Mouse (Mus musculus) frontal cortex, postnatal 14 days (tissue): ENCODE measurements around the gene Wdr78.

ENCODE experiments used
- DNase-seq, 2 experiments: peaks; one replicate each; pipeline ENCODE4 v3.0.0; 2022; ENCODE audit warnings: low spot score in 2 of 2

Gene Wdr78

DNA sequence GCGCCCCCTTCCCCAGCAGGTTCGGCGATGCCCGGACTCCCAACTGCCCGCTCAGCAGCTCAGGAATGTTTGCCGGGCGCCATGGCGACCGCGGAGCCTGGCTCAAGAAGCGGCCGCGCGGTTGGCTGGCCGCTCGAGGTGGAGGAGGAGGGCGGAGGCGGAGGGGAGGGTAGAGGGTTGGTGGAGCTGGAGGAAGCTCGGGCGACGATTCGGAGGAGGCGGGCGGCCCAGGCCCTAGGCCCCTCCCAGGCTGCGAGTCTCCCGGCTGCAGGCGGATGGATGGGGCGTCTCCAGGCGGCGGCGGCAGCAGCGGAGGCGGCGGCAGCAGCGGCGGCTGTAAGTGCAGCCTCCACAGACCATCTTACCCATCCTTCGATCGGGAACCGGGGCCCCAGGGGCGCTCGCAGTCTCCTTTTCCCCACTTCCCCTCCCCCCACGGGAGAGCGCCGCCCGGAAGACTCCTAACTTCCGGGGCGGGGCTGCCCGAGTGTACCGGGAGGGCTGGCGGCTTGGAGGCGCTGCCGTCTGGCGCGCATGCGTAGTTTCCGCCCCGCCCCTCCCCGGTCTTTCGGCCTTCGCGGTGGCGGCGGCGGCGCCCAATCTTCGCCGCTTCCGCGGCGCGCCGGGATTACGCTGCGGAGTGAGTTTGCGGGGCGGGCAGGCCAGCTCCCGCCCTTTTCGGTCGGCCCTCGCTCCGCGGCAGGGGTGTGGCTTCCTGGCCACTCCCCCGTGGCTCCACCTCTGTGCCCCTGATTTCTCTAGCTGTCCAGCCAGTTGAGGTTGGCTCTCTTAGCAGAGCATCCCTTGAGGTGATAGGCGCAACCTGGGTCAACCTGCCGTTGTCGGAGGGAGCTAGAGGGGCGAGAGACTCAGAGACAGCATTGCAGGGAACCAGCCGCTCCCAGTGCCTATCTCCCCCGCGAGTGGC, at the start of gene Wdr78, which contains the start of gene Mier1:
Gene Wdr78, minus strand, starts transcription at position 372 of the 928 bp plus-strand sequence.
Gene Mier1, plus strand, starts transcription at position 207 of the 928 bp plus-strand sequence.
- peak; percentile 89 to 90 for DNase-seq

DNA sequence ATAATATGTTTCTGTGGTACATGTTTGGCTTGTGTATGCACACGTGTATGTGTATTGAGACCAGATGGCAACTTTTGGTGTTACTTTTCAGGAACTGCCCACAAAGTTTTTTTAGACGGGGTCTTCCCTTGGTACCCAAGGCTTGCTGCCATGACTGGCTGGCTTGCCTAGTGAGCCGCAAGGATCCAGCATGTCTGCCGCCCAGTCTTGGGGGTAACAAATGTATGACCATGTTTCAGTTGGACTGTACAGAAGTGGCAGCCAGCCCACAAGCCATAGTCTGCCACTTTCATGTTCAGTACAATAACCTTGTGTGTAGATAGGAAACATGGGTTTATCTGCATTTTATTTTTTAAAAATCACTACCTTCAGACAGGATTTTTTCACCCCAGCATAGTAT, 44.4 kb upstream of the Wdr78 start:
- DNase-seq, result no peak

DNA sequence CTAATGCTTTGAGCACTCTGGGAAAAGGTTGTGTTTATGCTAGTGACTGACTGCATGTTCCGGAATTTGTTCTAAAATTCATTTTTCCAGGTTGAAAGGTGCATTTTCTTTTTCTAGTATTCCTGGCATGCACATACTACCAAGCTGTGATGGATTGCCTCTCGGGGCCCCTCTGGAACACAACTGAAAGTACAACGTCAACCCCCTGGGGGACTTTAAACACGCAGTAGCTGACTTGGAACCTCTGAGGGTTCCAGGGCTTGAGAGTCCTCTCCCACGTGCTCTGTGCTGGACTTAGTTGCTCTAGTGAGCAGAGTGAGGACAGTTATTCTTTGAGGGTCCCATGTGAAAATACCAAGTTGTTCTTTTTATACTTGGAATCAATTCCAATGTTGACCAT, 37.6 kb upstream of the Wdr78 start:
- no peak for DNase-seq

DNA sequence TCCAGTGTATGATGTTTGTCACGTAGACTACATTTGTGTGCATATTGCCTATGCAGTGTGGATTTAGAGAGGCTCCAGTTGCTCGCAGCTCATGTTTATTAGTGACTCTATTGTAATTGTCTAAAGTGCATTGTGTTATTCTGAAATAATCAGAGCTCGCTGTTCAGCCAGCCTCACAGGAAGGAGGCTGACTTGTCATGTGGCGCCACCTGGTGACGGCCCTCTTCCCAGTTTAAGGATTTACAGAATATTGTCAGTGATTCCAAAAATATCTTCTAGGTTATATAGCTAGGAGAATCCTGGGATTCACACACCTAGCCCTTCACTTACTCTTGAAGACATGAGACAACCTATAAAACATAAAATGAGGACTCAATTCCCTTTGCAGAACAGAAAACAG, 32.0 kb upstream of the Wdr78 start:
- peak; percentile 43 to 71 for DNase-seq

DNA sequence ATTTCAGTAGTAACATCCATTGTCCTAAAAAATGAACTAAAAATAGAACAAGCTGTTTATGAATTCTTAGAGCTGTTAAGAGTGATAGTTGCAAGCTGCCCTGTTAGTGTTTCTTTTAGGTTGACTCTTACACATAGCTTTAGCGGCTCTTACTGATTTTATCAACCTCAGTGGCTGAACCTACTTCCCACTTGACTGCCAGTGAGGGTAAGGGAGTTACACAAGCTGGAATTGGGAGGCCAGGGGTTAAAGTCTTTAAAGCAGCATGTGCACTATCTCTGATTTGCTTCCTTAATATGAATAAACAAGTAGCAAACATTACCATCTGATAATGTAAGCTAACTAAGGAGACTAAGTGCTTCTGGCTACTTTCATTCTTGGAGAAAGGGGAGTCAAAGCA, 22.6 kb upstream of the Wdr78 start:
- no peak for DNase-seq

DNA sequence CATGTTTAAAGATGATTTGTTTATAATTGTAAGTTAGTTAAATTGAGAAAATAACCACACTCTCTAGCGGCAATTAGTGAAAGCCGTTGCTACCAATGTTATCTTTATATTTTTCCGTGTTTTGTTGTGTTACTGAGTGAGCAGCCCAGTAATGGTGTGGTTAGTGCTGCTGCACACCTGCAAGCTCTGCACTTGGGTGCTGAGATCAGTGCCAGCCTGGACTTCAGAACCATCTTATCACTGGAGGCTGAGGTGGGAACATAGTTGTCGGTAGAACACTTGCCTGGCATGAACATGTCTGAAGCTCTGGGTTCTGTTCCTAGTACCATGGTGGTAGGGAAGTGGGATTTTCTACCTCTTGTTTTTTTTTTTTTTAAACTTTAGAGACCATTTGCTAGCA, 12.2 kb upstream of the Wdr78 start:
- no peak for DNase-seq

DNA sequence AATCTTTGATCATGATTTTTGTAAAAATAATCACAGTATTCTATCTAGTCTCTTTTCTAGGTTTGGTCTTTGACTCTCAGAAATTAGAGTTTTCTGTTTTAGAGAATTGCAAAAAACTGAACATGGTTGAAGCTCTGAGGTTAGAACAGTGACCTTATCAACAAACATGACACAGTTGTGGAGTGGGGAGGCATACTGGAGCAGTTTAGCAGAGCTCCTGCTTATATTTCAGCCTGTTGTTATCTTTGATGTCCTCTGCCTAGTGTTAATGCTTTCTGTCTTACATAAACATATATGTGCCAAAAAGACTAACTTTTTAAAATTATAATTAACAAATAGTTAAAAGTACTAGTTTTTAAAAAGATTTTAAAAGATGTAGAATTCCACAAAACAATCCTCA, 9.3 kb upstream of the Wdr78 start:
- no peak for DNase-seq

DNA sequence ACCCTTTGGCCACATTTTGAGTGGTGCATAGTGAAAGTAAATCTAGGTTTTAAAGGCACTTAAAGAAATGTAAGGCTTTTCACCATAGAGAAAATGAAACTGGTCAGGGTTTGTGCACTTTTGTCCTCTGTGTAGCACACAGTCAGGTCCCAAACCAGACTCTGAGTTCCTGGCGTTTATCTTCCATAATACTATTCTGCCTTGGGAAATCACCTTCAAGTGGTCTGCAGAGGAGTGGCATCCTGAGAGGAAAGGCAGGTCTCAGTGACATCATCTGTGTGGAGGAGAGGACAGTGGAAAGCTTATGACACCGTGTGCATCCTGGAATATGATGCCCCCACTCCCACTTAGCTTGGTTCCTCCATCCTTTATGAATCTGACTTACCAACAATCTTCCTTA, 8.7 kb upstream of the Wdr78 start:
- DNase-seq, result no peak

DNA sequence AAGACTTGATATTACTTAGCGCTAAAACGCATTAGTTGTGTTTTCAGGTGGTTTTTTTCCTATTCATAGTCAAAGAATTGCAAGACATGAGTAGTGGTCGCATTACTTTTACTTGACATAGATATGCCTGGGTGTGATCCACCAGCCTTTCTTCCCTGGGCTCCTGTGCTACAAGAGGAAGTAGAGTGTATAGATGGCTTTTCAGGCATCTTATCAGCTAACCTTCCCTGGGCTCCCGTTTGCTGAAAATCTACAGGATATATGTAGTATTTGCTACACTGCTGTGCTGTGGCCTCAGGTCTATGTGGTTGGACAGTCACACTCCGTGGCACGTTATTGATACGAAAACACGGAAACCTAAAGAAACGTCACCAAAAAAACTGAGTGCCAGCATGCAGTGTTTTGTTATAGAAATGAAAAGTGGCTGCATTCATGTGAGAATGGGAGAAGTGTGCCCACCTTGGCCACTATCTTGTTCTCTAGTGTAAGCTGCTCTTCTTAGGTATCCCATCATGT, 6.6 kb upstream of the Wdr78 start:
- no peak for DNase-seq

DNA sequence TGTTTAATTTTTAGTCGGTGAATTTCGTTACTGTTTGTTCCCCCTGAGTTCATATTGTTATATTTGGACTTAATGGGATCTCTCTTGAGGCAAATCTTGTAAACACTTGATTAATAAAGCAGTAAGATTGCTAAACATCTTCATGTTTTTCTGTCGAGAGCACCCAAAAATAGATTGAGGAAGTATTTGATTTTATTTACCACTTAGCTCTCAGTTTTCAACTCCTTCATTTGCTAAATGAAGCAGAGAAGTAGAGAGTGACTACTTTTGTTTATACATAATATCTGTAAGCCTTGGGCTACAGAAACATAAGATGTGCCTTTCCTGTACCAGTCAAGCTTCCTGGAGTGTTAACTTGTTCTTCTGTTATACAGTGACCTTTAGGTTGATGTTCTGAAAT, 6.0 kb upstream of the Wdr78 start:
- DNase-seq, result no peak

DNA sequence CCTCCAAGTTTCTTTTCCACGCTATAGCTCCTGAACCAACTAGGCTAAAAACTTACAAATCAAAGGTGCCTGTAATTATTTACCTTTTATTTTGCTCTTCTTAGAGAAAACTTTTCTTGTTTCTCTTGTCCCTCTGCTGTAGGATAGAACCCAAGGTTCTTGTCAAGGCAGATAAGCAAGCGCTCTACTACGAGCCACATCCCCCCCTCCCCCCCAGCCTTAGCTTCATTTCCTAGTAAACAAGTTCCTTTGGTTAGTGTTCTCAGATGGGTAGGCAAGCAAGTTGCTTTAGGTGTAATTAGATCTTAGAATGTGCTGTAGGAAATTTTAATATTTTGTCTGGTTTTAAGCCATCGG, 5.7 kb upstream of the Wdr78 start:
- no peak for DNase-seq

DNA sequence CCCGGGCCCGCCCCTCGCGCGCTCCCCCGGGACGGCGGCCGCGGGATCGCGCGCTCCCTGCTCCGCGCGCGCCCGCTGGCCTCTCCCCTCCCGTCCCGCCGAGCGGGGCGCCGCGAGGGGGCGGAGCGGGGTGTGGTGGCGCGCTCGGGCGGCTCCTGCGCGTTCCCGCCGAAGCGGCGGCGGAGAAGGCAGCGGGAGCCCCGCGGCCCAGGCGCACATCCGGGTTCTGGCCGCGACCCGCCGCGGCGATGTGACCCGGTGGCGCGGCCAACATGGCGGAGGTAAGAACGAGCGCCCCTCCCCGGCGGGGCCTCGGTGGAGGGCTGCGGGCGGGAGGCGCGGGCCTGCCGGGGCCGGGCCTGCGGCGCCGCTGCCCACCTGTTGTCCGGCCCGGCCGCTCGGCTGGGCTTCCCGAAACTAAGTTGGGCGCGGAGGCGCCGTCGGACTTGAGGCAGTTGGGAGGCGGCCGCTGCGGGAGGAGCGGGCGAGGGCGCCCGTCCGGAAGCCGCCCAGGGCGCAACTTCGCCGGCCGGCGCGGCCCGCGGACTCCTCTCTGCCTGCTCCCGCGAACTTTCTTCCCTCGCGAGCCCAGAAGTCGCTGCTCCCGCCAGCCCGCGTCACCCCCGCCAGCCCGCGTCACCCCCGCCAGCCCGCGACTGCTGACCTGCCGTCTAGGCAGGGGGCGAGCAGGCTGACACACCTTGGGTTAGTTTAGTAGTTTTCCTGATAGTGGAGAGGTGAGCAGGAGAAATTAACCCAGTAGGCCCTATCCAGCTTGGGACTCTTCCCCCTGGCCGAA, 5.1 kb upstream of the Wdr78 start:
- peak; percentile 39 to 50 for DNase-seq

DNA sequence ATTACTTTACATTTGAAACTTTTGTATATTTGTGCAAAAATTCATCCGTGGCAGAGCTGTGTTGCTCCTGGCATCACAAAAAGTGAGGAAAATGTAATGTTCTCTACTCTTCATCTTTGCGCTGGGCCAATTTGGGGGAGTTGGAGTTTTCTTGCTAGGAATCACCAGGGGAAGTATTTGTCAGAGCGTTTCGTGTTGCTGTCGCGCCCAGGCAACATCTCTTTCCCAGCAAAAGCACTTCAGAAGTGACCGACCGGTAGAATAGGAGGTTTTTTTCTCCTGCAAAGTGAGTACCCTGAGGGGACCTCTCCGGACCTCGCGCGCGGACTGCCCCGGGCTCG, 4.5 kb upstream of the Wdr78 start:
- DNase-seq, result no peak

DNA sequence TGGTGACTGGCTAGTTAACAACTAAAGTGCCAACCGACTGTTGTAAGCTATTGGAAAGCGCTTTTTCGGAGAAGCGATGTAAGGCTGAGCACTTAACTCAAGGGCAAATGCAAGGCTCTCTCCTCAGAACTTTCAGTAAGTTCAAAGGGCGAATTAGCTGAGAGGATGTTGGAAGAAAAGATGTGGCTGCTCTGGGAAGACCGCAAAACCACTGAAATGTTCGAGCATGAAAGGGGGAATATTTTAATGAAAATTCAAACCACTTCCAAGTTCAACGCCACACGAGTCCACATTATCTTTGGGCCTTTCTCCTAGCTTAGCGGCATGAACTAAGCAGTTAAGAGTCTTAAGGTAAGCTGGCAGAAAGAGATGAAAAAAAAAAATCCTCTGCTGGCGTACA, 953 bp downstream of the Wdr78 start:
- no peak for DNase-seq

DNA sequence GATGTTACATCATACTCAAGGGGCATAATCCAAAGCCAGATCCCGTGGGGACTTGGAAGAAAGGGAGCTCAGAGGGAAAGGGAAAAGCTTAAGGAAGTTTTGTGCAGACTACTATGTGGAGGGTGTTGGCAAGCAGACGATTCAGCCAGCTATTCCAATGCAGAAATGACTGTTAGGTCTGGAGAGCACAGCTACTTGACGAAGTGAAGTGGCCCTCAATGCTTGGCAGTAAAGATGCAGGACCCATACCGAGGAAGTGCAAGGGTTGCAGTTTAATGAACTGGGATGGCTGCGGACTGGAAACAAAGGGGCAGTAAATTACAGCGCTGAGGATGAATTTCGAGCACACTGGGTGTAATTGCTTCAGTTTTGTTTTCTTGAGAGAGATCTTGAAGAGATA, 1.7 kb downstream of the Wdr78 start:
- DNase-seq, result no peak

DNA sequence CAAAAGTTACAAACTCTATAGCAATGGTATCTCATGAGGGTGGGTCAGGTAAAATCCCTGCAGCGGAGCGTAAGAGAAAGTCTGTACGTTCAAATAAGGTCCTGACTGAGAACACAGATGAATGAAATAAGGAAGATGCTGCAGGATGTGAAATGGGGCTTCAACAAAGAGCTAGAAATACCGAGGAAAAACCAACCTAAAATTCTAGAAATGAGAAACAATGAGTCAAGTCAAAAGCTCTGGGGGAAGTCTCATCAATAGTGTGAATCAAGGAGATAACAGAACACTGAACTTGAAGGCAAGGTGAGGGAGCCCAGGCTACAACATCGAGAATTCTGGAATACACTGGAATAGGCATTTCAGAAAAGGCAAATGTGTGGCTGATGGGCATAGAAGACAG, 15.8 kb downstream of the Wdr78 start:
- no peak for DNase-seq

DNA sequence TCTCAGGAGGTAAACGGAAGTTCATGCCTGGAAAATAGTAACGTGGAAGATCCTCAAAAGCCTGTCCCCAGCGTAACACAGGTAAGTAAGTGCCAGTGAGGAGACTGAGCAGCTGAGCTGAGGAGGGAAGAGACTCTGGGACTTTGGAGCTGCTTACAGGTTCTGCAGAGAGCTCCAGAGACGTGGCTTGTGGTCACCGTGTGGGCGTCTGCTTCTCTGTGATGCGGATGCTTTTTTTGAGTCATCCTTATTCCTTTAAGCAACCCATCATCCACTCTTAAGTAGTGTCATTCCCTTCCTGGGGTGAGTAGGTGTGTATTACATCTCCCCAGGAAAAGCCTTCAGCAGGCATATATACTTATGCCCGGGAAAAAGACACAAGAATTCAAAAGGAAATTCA, 18.4 kb downstream of the Wdr78 start:
- no peak for DNase-seq

DNA sequence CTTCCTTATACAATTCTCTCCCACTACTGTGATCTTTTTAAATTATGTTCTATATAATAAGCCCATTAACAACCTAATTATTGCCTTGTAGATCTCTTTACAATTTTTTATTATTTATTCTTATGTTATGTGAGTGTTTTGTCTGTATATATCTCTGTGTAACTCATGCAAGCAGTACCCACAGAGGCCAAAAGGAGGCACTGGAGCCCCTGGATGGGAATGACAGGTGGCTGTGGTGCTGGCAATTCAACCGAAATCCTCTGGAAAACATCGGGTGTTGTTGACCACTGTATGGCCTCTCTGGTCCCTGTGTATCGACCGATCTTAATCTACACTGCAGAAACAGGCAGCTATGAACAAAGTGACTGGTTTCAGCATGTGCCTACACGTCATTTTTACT, 29.1 kb downstream of the Wdr78 start:
- no peak for DNase-seq

DNA sequence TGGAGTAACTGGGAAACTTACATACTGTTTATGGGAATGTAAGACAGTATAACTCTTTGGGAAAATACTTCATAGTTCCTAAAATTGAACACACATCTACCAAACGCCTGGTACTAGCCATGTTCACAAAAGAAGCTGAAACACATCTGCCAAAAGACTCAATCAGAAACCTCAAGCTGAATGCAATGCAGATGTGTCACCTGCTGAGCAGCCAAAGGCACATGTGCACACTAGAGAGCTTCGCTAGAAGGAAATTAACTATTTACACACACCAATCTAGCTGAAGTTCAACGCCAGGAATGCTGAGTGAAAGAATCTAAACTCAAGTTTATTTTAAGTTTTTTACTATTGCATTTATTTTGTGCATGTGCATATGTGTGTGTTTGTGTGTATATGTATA, 43.7 kb downstream of the Wdr78 start:
- no peak for DNase-seq

DNA sequence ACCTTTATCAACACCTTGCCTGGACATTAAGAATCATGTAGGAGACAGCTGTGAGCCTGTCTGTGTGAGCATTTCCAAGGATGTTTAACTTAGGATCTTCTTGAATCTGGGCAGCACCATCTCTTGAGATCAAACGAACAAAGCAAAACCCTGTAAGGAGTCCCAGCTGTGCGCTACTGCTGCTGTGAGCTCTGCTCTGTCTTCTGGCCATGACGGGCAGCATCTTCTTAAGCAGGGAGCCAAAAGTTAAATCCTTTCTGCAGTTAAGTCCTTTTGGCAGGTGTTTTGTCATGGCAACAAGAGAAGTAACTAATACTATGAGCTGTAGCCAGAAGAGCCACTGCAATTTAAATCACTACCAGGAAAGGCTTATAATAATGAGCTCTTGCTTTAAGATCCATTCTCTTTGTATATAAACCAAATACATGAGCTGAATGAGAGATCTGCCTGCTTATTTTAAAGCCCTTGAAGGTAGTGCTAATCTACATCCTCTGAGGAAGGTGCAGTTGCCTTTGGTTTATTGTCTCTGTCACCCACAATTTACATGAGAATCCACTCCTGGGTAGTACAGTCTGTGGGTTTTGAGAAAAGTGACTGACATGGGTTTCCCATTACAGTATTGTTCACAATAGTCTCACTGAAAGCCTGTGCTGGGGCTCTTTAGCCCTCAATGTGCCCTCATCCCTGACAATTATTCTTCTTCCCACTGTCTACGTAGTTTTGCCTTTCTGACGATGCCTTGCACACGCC, 46.3 kb downstream of the Wdr78 start:
- no peak for DNase-seq

DNA sequence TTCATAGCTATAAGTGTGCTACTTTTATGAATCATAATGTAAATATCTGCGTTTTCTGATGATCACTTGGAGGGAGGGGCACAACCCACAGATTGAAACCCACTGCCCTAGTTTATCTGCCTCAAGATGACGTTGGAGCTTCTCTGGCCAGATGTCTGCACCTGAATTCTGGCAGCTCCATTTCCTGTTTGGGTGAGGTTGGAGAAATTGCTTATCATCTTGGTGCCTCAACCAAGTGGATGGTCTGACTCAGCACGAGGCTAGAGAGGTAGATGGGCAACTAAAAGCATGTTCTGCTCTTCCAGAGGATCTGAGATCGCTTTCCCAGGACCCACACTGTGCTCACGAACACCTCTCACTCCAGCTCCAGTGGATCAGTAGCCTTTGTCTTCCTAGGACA, 49.4 kb downstream of the Wdr78 start:
- DNase-seq, result no peak

DNA sequence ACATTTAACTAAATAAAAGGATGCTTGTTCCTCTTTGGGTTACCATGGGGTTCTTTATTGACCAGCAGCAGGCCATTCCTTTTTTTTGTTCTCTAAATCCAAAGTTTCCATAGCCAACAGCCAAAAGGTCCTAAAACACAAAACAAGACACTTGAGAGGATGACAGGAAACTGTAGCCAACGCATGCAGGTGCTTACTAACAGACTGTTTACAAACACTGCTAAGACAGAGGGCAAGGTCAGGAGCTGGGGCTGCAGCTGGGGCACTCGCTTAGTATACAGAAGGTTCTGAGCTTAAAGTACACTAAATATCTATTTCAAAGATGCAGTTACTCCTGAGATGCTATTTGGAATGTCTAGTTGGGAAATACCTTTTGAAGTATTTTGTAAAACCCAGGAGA, 49.9 kb downstream of the Wdr78 start:
- DNase-seq, result no peak
